Mouse (Mus musculus): ENCODE results near the gene Arpc4.

Gene Arpc4

GRCm38 (mm10) chr6:113406683-113407082 is 28.8 kb downstream of the Arpc4 start:
- DNase-seq, result no peak

- DNase-seq, result no peak
Measured at GRCm38 (mm10) chr6:113410001-113410400, 32.1 kb downstream of the Arpc4 start.

GRCm38 (mm10) chr6:113416416-113416815 is 38.5 kb downstream of the Arpc4 start:
- DNase-seq, result no peak

- peak; percentile 53 for DNase-seq
Measured at GRCm38 (mm10) chr6:113418441-113419198, 40.7 kb downstream of the Arpc4 start.

GRCm38 (mm10) chr6:113419199-113419587 is 41.3 kb downstream of the Arpc4 start, which contains the start of gene Rpusd3:
Rpusd3 (minus strand) TSS chr6:113419340.
- peak; percentile 100 for DNase-seq

GRCm38 (mm10) chr6:113423000-113423399 is 45.1 kb downstream of the Arpc4 start:
- DNase-seq, result no peak

- no peak for DNase-seq
Measured at GRCm38 (mm10) chr6:113424187-113424586, 46.3 kb downstream of the Arpc4 start.

GRCm38 (mm10) chr6:113426696-113427095 is 48.8 kb downstream of the Arpc4 start:
- DNase-seq, result no peak

GRCm38 (mm10) chr6:113427397-113427796 is 49.5 kb downstream of the Arpc4 start:
- peak; percentile 67 for DNase-seq

GRCm38 (mm10) chr6:113428006-113428405 is 50.1 kb downstream of the Arpc4 start:
- DNase-seq, result no peak

GRCm38 (mm10) chr6:113429965-113430364 is 52.0 kb downstream of the Arpc4 start:
- no peak for DNase-seq

- no peak for DNase-seq
Measured at GRCm38 (mm10) chr6:113430846-113431245, 52.9 kb downstream of the Arpc4 start.

- no peak for DNase-seq
Measured at GRCm38 (mm10) chr6:113431801-113432200, 53.9 kb downstream of the Arpc4 start.

GRCm38 (mm10) chr6:113433661-113434060 is 55.7 kb downstream of the Arpc4 start:
- DNase-seq, result no peak

GRCm38 (mm10) chr6:113434691-113435090 is 56.8 kb downstream of the Arpc4 start:
- DNase-seq, result no peak

GRCm38 (mm10) chr6:113435664-113436205 is 57.8 kb downstream of the Arpc4 start, which contains the start of gene Cidec:
Cidec (minus strand) TSS chr6:113435760.
- DNase-seq, result no peak

- DNase-seq, result no peak
Measured at GRCm38 (mm10) chr6:113437135-113437534, 59.2 kb downstream of the Arpc4 start.

GRCm38 (mm10) chr6:113438721-113439430 is 61.0 kb downstream of the Arpc4 start:
- DNase-seq, result no peak
